In genomic region chr4:128398948-128399347, GRCm38 (mm10) we compare ENCODE assay signal across 15 mouse cellular contexts.
DNase-seq lines count a peak whose midpoint lies in the region; ATAC-seq and TF ChIP-seq lines count a peak whose summit lies in the region.
"Had no signal": no experiment of that assay in that cellular context is flagged by ENCODE, and none has a peak within 500 bp of the region (broad histone marks: within the 10 kb centered on the region; RNA-seq: fewer than 3 reads in every experiment).

No protein-coding gene starts in this region.

- H3K9ac ChIP-seq in midbrain, postnatal 0 days (replicated peaks; ENCODE audit: low read length, poor library complexity, severe bottlenecking): no peak overlapping the region
- H3K9ac ChIP-seq in midbrain, embryonic 16.5 days (ENCODE audit: low read depth, low read length): no peak overlapping the region
- H3K9ac ChIP-seq: limb, embryonic 12.5 days had no signal

- H3K27me3 ChIP-seq in midbrain, postnatal 0 days (ENCODE audit: insufficient read depth, low read length): no peaks in the 10 kb centered on the region
- H3K27me3 ChIP-seq in midbrain, embryonic 16.5 days (ENCODE audit: control insufficient read depth, insufficient read depth, low read depth, low read length): no peaks in the 10 kb centered on the region
- H3K27me3 ChIP-seq: megakaryocyte, embryonic 14.5 days had no signal

- no peaks in the 10 kb centered on the region for H3K9me3 ChIP-seq in midbrain, postnatal 0 days (ENCODE audit: low read length)
- no peaks in the 10 kb centered on the region for H3K9me3 ChIP-seq in midbrain, embryonic 16.5 days (replicated peaks; ENCODE audit: control insufficient read depth, low read length, poor library complexity, severe bottlenecking)
- H3K9me3 ChIP-seq: heart, embryonic 10.5 days; limb, embryonic 12.5 days; megakaryocyte, embryonic 14.5 days had no signal

- DNase-seq in midbrain, postnatal 0 days (ENCODE audit: low spot score): peak; percentile 47
- DNase-seq in layer of hippocampus, adult 11-12 months (ENCODE audit: low spot score): peak; percentile 60
- peak; percentile 64 to 89 for DNase-seq in left cerebral cortex, postnatal 25 days (ENCODE audit: low spot score in 2 of 2)
- DNase-seq in yolk sac, embryonic 10.5 days (ENCODE audit: low spot score): peak; percentile 3
- DNase-seq in adrenal gland, adult 8-10 months: no peak
- DNase-seq in T-cell, adult 2 months (ENCODE audit: low spot score): no peak
- DNase-seq: adrenal gland, postnatal 36 days; gastrocnemius, adult 2 months; lung, adult 18-20 months had no signal

- no peaks in the 10 kb centered on the region; the same call in 1 of the 2 replicates for H3K4me1 ChIP-seq in midbrain, postnatal 0 days (ENCODE audit: insufficient read depth, low read length)
- no peaks in the 10 kb centered on the region for H3K4me1 ChIP-seq in midbrain, embryonic 16.5 days (ENCODE audit: control insufficient read depth, insufficient read depth, low read length)
- H3K4me1 ChIP-seq: megakaryocyte, embryonic 14.5 days had no signal

- H3K4me3 ChIP-seq in midbrain, postnatal 0 days (ENCODE audit: low read depth, low read length): no peak overlapping the region
- H3K4me3 ChIP-seq in midbrain, embryonic 16.5 days (ENCODE audit: low read depth, low read length): no peak overlapping the region
- H3K4me3 ChIP-seq: gastrocnemius, adult 2 months; heart, embryonic 10.5 days; limb, embryonic 12.5 days; megakaryocyte, embryonic 14.5 days had no signal

- no peak overlapping the region for H3K27ac ChIP-seq in midbrain, postnatal 0 days (ENCODE audit: low read depth, low read length)
- no peak overlapping the region for H3K27ac ChIP-seq in midbrain, embryonic 16.5 days (ENCODE audit: low read length)
- H3K27ac ChIP-seq: gastrocnemius, adult 2 months; heart, embryonic 10.5 days; kidney, postnatal 0 days; limb, embryonic 12.5 days had no signal

- no peak overlapping the region for H3K4me2 ChIP-seq in midbrain, postnatal 0 days (ENCODE audit: low read depth, low read length, poor library complexity, severe bottlenecking)
- H3K4me2 ChIP-seq in midbrain, embryonic 16.5 days (ENCODE audit: low read length): no peak overlapping the region
- H3K4me2 ChIP-seq: limb, embryonic 12.5 days had no signal

- ATAC-seq in midbrain, postnatal 0 days (ENCODE audit: low FRiP score): no peak
- no peak for ATAC-seq in midbrain, embryonic 16.5 days
- ATAC-seq in monocyte, adult 5-6 weeks (replicated peaks; ENCODE audit: insufficient number of reproducible peaks, low FRiP score, low TSS enrichment, poor library complexity, severe bottlenecking): no peak

- TF ChIP-seq CTCF in midbrain, postnatal 0 days (IDR thresholded peaks at IDR 0.05): no peak

- intact Hi-C loops in left cerebral cortex, postnatal 25 days (cut with DNase I): loop anchor here (2.0 kb wide), 1 partner anchor 52 kb away; no protein-coding TSS in a partner anchor

- peaks cover 17% of the 10 kb centered on the region for H3K36me3 ChIP-seq in midbrain, postnatal 0 days (ENCODE audit: insufficient read depth, low read length)
- peaks cover 4% of the 10 kb centered on the region; the same call in 1 of the 2 replicates for H3K36me3 ChIP-seq in midbrain, embryonic 16.5 days (ENCODE audit: control insufficient read depth, insufficient read depth, low read length)
- H3K36me3 ChIP-seq: heart, embryonic 10.5 days; limb, embryonic 12.5 days had no signal

- 72% methylated on average over 7 of the region's 7 CpGs for WGBS in midbrain, postnatal 0 days
- WGBS in midbrain, embryonic 16.5 days: 78% methylated on average over 7 of the region's 7 CpGs

Comparison
In these comparisons a context has a peak if more than half of its experiments do, and no peak if none do; other contexts are left out.
1. DNase-seq: peak in midbrain, postnatal 0 days (single experiment), layer of hippocampus, adult 11-12 months (single experiment), left cerebral cortex, postnatal 25 days (2 of 2) and yolk sac, embryonic 10.5 days (single experiment); none in adrenal gland, adult 8-10 months (single experiment) and T-cell, adult 2 months (single experiment).